Mouse (Mus musculus): ENCODE results near the gene Bicdl1. TPM values are rescaled to one million over a fixed set of nuclear protein-coding genes. Genes with fewer than 3 reads are reported as not detected.
"Not testable (repeated sequence)": the region's sequence is repeated elsewhere in the genome, so short reads cannot be mapped to it uniquely, and the experiment has no call there.

Bicdl1 gene
- polyA plus RNA-seq, 1 experiment: 55.9 TPM

- Histone ChIP-seq H3K36me3 (ENCODE audit: control insufficient read depth, insufficient read depth, low read length) (no peaks in the 10 kb centered on the region), H3K27ac (ENCODE audit: insufficient read depth, low read depth, low read length) (no peak overlapping the region), H3K4me1 (ENCODE audit: control insufficient read depth, insufficient read depth, low read length) (no peaks in the 10 kb centered on the region; the same call in 1 of the 2 replicates), H3K4me3 (ENCODE audit: insufficient read depth, low read depth, low read length) (no peak overlapping the region), H3K27me3 (replicated peaks; ENCODE audit: control insufficient read depth, insufficient read depth, low read length) (no peaks in the 10 kb centered on the region)
- TF ChIP-seq POLR2A (IDR thresholded peaks at IDR 0.05; ENCODE audit: low read depth, low read length): no peak
- no peak for DNase-seq
- WGBS: 73% methylated on average over 11 of the region's 11 CpGs
Measured at GRCm38 (mm10) chr5:115760903-115761302, 29.5 kb upstream of the Bicdl1 start.

- DNase-seq: peak; percentile 52
- Histone ChIP-seq H3K27me3 (replicated peaks; ENCODE audit: control insufficient read depth, insufficient read depth, low read length) (no peaks in the 10 kb centered on the region), H3K27ac (ENCODE audit: insufficient read depth, low read depth, low read length) (peak overlapping the region; percentile 55), H3K4me3 (ENCODE audit: insufficient read depth, low read depth, low read length) (no peak overlapping the region), H3K4me1 (ENCODE audit: control insufficient read depth, insufficient read depth, low read length) (no peaks in the 10 kb centered on the region; the same call in 1 of the 2 replicates), H3K36me3 (ENCODE audit: control insufficient read depth, insufficient read depth, low read length) (no peaks in the 10 kb centered on the region)
- no peak for TF ChIP-seq POLR2A (IDR thresholded peaks at IDR 0.05; ENCODE audit: low read depth, low read length)
- no peak for TF ChIP-seq CTCF (conservative IDR thresholded peaks at IDR 0.05; ENCODE audit: insufficient read depth, insufficient read length, low read depth, low read length)
- 37% methylated on average over 10 of the region's 10 CpGs for WGBS
Measured at GRCm38 (mm10) chr5:115758431-115759180, 27.2 kb upstream of the Bicdl1 start.

- WGBS: 82% methylated on average over 8 of the region's 8 CpGs
Measured at GRCm38 (mm10) chr5:115757516-115757915, 26.1 kb upstream of the Bicdl1 start.

GRCm38 (mm10) chr5:115755501-115755900 lies 24.1 kb upstream of the Bicdl1 start:
- no peak overlapping the region for H3K4me3 ChIP-seq (ENCODE audit: insufficient read depth, low read depth, low read length)
- H3K4me1 ChIP-seq (ENCODE audit: control insufficient read depth, insufficient read depth, low read length): no peaks in the 10 kb centered on the region; the same call in 1 of the 2 replicates
- WGBS: 62% methylated on average over 5 of the region's 7 CpGs
- no peaks in the 10 kb centered on the region for H3K27me3 ChIP-seq (replicated peaks; ENCODE audit: control insufficient read depth, insufficient read depth, low read length)
- TF ChIP-seq POLR2A (IDR thresholded peaks at IDR 0.05; ENCODE audit: low read depth, low read length) (no peak), CTCF (conservative IDR thresholded peaks at IDR 0.05; ENCODE audit: insufficient read depth, insufficient read length, low read depth, low read length) (no peak)
- no peak for DNase-seq
- H3K36me3 ChIP-seq (ENCODE audit: control insufficient read depth, insufficient read depth, low read length): no peaks in the 10 kb centered on the region
- H3K27ac ChIP-seq (ENCODE audit: insufficient read depth, low read depth, low read length): no peak overlapping the region

More at GRCm38 (mm10) chr5:115757516-115757915, 26.1 kb upstream of the Bicdl1 start:
- TF ChIP-seq CTCF (conservative IDR thresholded peaks at IDR 0.05; ENCODE audit: insufficient read depth, insufficient read length, low read depth, low read length) (no peak), POLR2A (IDR thresholded peaks at IDR 0.05; ENCODE audit: low read depth, low read length) (no peak)
- H3K4me3 ChIP-seq (ENCODE audit: insufficient read depth, low read depth, low read length): no peak overlapping the region
- H3K27me3 ChIP-seq (replicated peaks; ENCODE audit: control insufficient read depth, insufficient read depth, low read length): no peaks in the 10 kb centered on the region
- H3K36me3 ChIP-seq (ENCODE audit: control insufficient read depth, insufficient read depth, low read length): no peaks in the 10 kb centered on the region
- H3K27ac ChIP-seq (ENCODE audit: insufficient read depth, low read depth, low read length): no peak overlapping the region
- no peaks in the 10 kb centered on the region; the same call in 1 of the 2 replicates for H3K4me1 ChIP-seq (ENCODE audit: control insufficient read depth, insufficient read depth, low read length)
- no peak for DNase-seq

- H3K27ac ChIP-seq (ENCODE audit: insufficient read depth, low read depth, low read length): no peak overlapping the region
- no peaks in the 10 kb centered on the region for H3K36me3 ChIP-seq (ENCODE audit: control insufficient read depth, insufficient read depth, low read length)
- no peak overlapping the region for H3K4me3 ChIP-seq (ENCODE audit: insufficient read depth, low read depth, low read length)
- TF ChIP-seq CTCF (conservative IDR thresholded peaks at IDR 0.05; ENCODE audit: insufficient read depth, insufficient read length, low read depth, low read length) (no peak), POLR2A (IDR thresholded peaks at IDR 0.05; ENCODE audit: low read depth, low read length) (no peak)
- H3K27me3 ChIP-seq (replicated peaks; ENCODE audit: control insufficient read depth, insufficient read depth, low read length): no peaks in the 10 kb centered on the region
- WGBS: 81% methylated on average over 9 of the region's 9 CpGs
- no peaks in the 10 kb centered on the region; the same call in 1 of the 2 replicates for H3K4me1 ChIP-seq (ENCODE audit: control insufficient read depth, insufficient read depth, low read length)
- DNase-seq: no peak
Measured at GRCm38 (mm10) chr5:115754831-115755230, 23.4 kb upstream of the Bicdl1 start.

GRCm38 (mm10) chr5:115752883-115753282 lies 21.5 kb upstream of the Bicdl1 start:
- Histone ChIP-seq H3K27me3 (replicated peaks; ENCODE audit: control insufficient read depth, insufficient read depth, low read length) (no peaks in the 10 kb centered on the region), H3K4me1 (ENCODE audit: control insufficient read depth, insufficient read depth, low read length) (no peaks in the 10 kb centered on the region), H3K27ac (ENCODE audit: insufficient read depth, low read depth, low read length) (no peak overlapping the region), H3K36me3 (ENCODE audit: control insufficient read depth, insufficient read depth, low read length) (no peaks in the 10 kb centered on the region), H3K4me3 (ENCODE audit: insufficient read depth, low read depth, low read length) (no peak overlapping the region)
- 51% methylated on average over 5 of the region's 5 CpGs for WGBS
- no peak for DNase-seq
- TF ChIP-seq CTCF (conservative IDR thresholded peaks at IDR 0.05; ENCODE audit: insufficient read depth, insufficient read length, low read depth, low read length) (no peak), POLR2A (IDR thresholded peaks at IDR 0.05; ENCODE audit: low read depth, low read length) (no peak)

- not testable (repeated sequence) for H3K36me3 ChIP-seq (ENCODE audit: control insufficient read depth, insufficient read depth, low read length); H3K4me3 ChIP-seq (ENCODE audit: insufficient read depth, low read depth, low read length); H3K4me1 ChIP-seq (ENCODE audit: control insufficient read depth, insufficient read depth, low read length); H3K27me3 ChIP-seq (replicated peaks; ENCODE audit: control insufficient read depth, insufficient read depth, low read length); DNase-seq; H3K27ac ChIP-seq (ENCODE audit: insufficient read depth, low read depth, low read length)
- WGBS: 91% methylated on average over 9 of the region's 9 CpGs
Measured at GRCm38 (mm10) chr5:115751916-115752315, 20.5 kb upstream of the Bicdl1 start.

Measured in kidney, adult 2 months (tissue).